In the genomic region with DNA sequence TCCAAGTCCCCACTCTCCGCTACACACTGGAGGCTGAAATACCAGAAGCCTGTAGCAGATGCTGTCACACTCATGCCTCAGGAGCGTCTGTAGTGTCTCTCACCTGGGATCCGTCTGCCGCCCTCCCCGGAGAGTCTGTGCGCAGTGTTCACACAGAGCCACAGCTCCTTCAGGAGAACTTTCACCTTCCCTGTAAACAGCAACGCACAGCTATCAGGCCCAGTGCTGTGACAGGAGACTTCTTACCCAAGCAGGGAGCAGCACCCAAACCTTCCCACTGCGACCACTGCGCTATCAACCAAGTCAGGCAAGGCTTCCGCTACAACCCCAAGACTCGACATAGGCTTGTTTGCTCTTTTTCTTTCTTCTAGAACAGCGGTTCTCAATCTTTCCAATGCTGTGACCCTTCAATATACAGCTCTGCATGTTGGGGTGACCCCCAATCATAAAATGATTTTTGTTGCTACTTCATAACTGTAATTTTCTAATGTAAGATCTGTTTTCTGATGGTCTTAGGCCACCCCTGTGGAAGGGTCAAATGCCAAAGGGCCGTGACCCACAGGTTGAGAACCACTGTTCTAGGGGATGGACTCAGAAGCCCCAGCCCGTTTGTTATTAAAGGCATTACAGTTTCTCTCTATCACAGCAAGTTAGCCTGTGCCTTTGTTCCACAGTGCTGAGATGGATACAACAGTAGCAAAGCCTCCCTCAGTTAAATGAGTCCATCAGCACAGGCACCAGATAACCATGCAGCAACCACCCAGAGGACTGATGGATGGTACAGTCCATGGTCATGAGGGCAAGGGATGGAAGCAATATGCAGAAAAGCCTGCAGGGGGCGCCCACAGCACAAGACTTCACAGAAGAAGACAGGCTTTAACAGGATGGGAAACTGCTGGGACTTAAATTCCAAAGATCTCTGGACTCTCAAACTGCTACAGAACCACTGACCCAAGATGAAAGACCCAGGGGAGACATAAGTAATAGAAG, we compare ENCODE assay signal across 7 mouse cellular contexts. TPM values are rescaled to one million over a fixed set of nuclear protein-coding genes. Genes with fewer than 3 reads are reported as not detected.
A peak's percentile ranks its signal among the peaks of the same experiment; 100 is the strongest.
DNase-seq lines count a peak whose midpoint lies in the region; ATAC-seq and TF ChIP-seq lines count a peak whose summit lies in the region.

No protein-coding gene starts in this region.

- peaks cover 31% of the 10 kb centered on the region for H3K36me3 ChIP-seq in lung, embryonic 16.5 days (ENCODE audit: control insufficient read depth, insufficient read depth, low read length)

- WGBS in lung, embryonic 16.5 days: 85% methylated on average over 15 of the region's 15 CpGs

- no peaks in the 10 kb centered on the region for H3K9me3 ChIP-seq in lung, embryonic 16.5 days (ENCODE audit: control insufficient read depth, low read length)

- peak; percentile 52 for DNase-seq in Muller cell, postnatal 12 days (ENCODE audit: inconsistent ontology term)
- peak; percentile 82 for DNase-seq in brain, embryonic 14.5 days (ENCODE audit: low read depth)
- peak; percentile 66 to 84 for DNase-seq in heart, postnatal 10 days
- DNase-seq in kidney, postnatal 25 days: peak; percentile 80 to 82
- DNase-seq in retina, postnatal 1 day: peak; percentile 81

- no peak overlapping the region for H3K4me2 ChIP-seq in lung, embryonic 16.5 days (ENCODE audit: low read depth, low read length)

- no peaks in the 10 kb centered on the region for H3K27me3 ChIP-seq in lung, embryonic 16.5 days (ENCODE audit: control insufficient read depth, insufficient read depth, low read depth, low read length)

- no peak overlapping the region for H3K9ac ChIP-seq in lung, embryonic 16.5 days (ENCODE audit: low read length)

- TF ChIP-seq CTCF in brain, embryonic 14.5 days (IDR thresholded peaks at IDR 0.05; ENCODE audit: borderline replicate concordance, extremely low read depth, insufficient read depth, insufficient read length): peak; percentile 73

- no peak overlapping the region for H3K4me3 ChIP-seq in lung, embryonic 16.5 days (ENCODE audit: low read length)

- H3K27ac ChIP-seq in lung, embryonic 16.5 days (ENCODE audit: low read length): no peak overlapping the region

- ATAC-seq in erythroid progenitor cell, adult 5-6 weeks (replicated peaks; ENCODE audit: low FRiP score, poor library complexity, severe bottlenecking): peak; percentile 54
- peak; percentile 47; the same call in 1 of the 2 replicates for ATAC-seq in lung, embryonic 16.5 days (ENCODE audit: low read depth)

- intact Hi-C loops in heart, postnatal 10 days (cut with DNase I): loop anchor here (2.0 kb wide), 3 partner anchors 32 to 390 kb away; a partner anchor contains a TSS

- TF ChIP-seq POLR2A in brain, embryonic 14.5 days (IDR thresholded peaks at IDR 0.05; ENCODE audit: borderline replicate concordance, extremely low read depth, insufficient read depth, insufficient read length, poor library complexity, severe bottlenecking): no peak

- no peaks in the 10 kb centered on the region for H3K4me1 ChIP-seq in lung, embryonic 16.5 days (replicated peaks; ENCODE audit: control insufficient read depth, insufficient read depth, low read length)

RNA-seq across cellular contexts. Expression of a gene that starts 26.7 kb away (rescaled TPM):
- polyA plus RNA-seq in brain, embryonic 14.5 days (2012; rRNA removed): 119 and 121 TPM in 2 replicates
- 8.4 and 14.4 TPM in 2 replicates for total RNA-seq in erythroid progenitor cell, adult 5-6 weeks (2015; ENCODE audit: low replicate concordance)
- total RNA-seq in erythroid progenitor cell, adult 5-6 weeks (2017; ENCODE audit: low replicate concordance): 2.8 and 4.4 TPM in 2 replicates
- 10 to 100 TPM; 32.4 to 36.1 TPM for total RNA-seq in heart, postnatal 10 days (2021)
- 13.8 and 15.8 TPM in 2 replicates for polyA plus RNA-seq in lung, embryonic 16.5 days (2015; fragmentation: Nextera tagmentation; extraction: Ambion mirVana)
